Mouse (Mus musculus) lung, embryonic 16.5 days (tissue): Measurements from ENCODE around the gene Sart3. TPM values are rescaled to one million over a fixed set of nuclear protein-coding genes. Genes with fewer than 3 reads are reported as not detected.
"Not testable (repeated sequence)": the region's sequence is repeated elsewhere in the genome, so short reads cannot be mapped to it uniquely, and the experiment has no call there.

ENCODE experiments used
- ATAC-seq: fragments of 200-750 bp; cut with Nextera tagmentation; 2 replicates; pipeline ENCODE4 v1.8.0; 2017; ENCODE audit warnings: low read depth, mild to moderate bottlenecking, moderate library complexity
- H3K27ac ChIP-seq: fragments of 300-500 bp; sonication (generic); 2 replicates; pipeline ENCODE4 v1.5.1; 2014; ENCODE audit warnings: mild to moderate bottlenecking, control low read depth, low read length
- H3K27me3 ChIP-seq: fragments of 300-500 bp; sonication (generic); 2 replicates; pipeline ENCODE4 v1.6.1; 2014; ENCODE audit warnings: low read depth, low read length, mixed read lengths; ENCODE audit not compliant: control insufficient read depth, insufficient read depth
- H3K36me3 ChIP-seq: fragments of 300-500 bp; sonication (generic); 2 replicates; pipeline ENCODE4 v1.6.1; 2014; ENCODE audit warnings: low read length; ENCODE audit not compliant: control insufficient read depth, insufficient read depth
- H3K4me1 ChIP-seq: fragments of 300-500 bp; sonication (generic); replicated peaks from 2 replicates; pipeline ENCODE4 v1.6.1; 2014; ENCODE audit warnings: low read length, mixed read lengths; ENCODE audit not compliant: control insufficient read depth, insufficient read depth
- H3K4me2 ChIP-seq: fragments of 300-500 bp; sonication (generic); 2 replicates; pipeline ENCODE4 v1.6.1; 2014; ENCODE audit warnings: low read depth, low read length, control low read depth
- H3K4me3 ChIP-seq: fragments of 300-500 bp; sonication (generic); 2 replicates; pipeline ENCODE4 v1.5.1; 2014; ENCODE audit warnings: mild to moderate bottlenecking, low read length, control low read depth
- H3K9ac ChIP-seq: fragments of 300-500 bp; sonication (generic); 2 replicates; pipeline ENCODE4 v1.6.1; 2014; ENCODE audit warnings: low read length, control low read depth
- H3K9me3 ChIP-seq: fragments of 300-500 bp; sonication (generic); 2 replicates; pipeline ENCODE4 v1.6.1; 2016; ENCODE audit warnings: low read length; ENCODE audit not compliant: control insufficient read depth
- WGBS: fragments of 180-500 bp; shearing (Covaris S2); extraction: QIAGEN DNeasy Blood & Tissue Kit; methylation state at CpG from one replicate; pipeline ENCODE4 v1.1.7; 2014; 5-methylcytosine and 5-hydroxymethylcytosine counted together
- polyA plus RNA-seq: library from polyadenylated mRNA; unstranded; fragments of >200 nt; fragmentation: Nextera tagmentation; extraction: Ambion mirVana; gene quantifications from 2 replicates; pipeline ENCODE4 v1.2.1, GENCODE M21; 2015

Sart3 gene
- polyA plus RNA-seq, 1 experiment from 2014 or later = 42.5 TPM

DNA sequence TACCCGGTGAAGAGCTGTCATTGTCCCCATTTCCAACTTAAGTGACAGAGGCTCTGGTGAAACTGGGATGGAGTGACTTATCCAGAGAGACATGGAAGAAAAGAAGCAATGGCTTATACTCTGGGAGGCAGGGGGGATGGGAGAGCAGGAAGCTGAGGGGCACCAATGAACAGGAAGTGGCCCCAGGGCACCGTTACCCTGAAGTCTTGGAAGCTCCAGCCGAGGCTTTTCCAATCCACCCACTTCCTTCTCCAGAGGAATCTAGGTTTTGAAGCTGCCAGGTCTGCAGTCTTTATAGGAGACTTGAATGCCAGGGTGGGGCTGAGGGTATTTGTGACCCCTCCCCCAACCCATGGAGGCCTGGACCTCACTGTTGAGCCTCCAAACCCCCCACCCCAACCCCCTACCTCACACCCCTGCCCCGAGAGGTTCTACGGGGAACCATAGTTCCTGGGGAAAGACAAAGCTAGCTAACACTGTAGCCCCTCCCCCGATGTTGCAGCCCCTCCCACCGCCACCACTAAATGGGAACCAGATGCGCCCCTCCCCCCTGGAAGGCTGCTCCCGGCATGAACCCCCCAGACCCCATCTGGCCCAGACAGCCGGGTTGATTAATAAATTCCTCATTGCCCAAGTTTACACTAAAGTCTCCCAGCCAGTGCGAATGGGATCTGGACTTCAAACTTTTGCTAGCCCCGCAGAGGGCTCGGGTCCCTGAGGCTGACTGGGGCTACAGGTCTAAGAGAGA, 24.3 kb upstream of the Sart3 start:
- peak; percentile 41 for ATAC-seq
- Histone ChIP-seq H3K27ac (peak overlapping the region; percentile 76), H3K4me1 (peaks cover 28% of the 10 kb centered on the region), H3K4me3 (peak overlapping the region; percentile 17), H3K9me3 (no peaks in the 10 kb centered on the region), H3K9ac (peak overlapping the region; percentile 49), H3K27me3 (no peaks in the 10 kb centered on the region), H3K4me2 (peak overlapping the region; percentile 45), H3K36me3 (no peaks in the 10 kb centered on the region)
- WGBS = 5% methylated on average over 13 of the region's 13 CpGs

DNA sequence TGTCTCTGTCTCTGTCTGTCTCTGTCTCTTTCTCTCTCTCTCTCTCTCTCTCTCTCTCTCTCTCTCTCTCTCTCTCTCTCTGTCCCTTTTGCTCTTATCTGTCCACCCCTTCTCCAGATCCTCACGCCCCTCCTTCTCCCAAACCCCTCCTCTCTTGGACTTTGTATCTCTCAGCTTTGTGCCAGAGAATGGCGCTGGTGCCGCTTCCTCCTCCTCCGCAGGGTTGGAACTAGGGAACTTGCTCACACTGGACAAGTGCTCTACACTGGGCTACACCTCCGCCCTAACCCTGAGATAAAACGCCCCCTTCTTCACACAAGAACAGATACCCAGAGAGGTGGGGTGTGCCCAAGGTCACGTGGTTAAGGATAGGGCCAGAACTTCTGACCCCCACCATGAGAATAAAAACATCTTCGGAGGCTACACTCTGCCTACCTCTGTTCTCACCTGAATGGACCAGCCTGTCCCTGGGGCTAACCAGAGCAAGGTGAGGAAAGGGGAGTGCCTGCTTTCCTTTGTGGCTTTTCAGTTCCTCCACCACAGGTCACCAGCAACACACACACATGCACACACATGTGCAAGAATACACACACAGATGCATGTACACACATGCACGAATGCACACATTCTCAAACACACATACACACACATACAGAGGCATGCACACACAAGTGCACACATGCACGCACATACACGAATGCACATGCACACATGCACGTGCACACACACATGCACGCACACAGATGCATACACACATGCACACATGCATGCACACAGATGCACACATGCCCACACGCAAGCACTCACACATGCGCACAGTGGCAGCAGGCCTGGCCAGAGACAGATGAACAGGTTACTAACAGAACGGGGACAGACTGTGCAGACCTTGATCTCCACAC, 19.1 kb upstream of the Sart3 start:
- Histone ChIP-seq H3K4me1 (peaks cover 34% of the 10 kb centered on the region), H3K9me3 (no peaks in the 10 kb centered on the region), H3K36me3 (no peaks in the 10 kb centered on the region), H3K27ac (peak overlapping the region; percentile 91), H3K4me2 (no peak overlapping the region), H3K27me3 (no peaks in the 10 kb centered on the region), H3K4me3 (no peak overlapping the region), H3K9ac (no peak overlapping the region)
- no peak for ATAC-seq
- WGBS = 69% methylated on average over 16 of the region's 16 CpGs

DNA sequence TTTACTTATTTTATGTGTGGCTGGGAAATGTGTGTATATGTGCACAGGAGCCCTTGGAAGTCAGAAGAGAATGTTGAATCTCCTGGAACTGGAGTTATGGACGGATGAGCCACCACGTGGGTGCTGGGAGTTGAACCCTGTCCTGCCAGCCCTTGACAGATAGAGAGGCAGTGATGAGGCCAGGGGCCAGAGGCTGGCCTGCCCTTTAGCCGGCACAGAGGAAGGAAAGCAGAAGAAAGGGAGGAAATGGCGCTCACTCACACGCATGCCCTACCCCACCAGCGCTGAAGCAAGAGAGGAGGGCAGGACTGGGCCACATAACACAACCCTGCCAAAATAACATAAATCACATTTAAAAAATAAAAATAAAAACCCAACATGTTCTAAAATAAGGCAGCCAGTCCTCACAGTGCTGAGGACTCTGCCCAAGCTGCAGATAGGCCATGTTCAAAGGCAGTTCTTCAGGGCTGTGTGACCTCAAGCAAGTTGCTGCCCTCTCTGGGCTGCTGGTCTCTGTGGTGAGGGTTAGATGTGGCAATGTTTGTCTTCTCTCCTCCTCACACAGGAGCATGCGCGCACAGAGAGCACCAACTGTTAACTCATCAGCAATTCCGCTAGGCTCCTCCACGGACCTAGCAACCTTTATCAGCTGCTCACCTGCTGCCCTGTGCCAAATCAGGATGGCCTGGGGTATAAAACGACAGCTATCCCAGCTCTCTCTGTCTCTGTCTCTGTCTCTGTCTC, 18.3 kb upstream of the Sart3 start:
- Histone ChIP-seq H3K4me3 (no peak overlapping the region), H3K4me2 (0 out of 2 replicates have a peak overlapping the region, but pooled peaks have one; percentile 4), H3K9ac (0 out of 2 replicates have a peak overlapping the region, but pooled peaks have one; percentile 13), H3K27ac (peak overlapping the region; percentile 91), H3K9me3 (no peaks in the 10 kb centered on the region), H3K4me1 (peaks cover 29% of the 10 kb centered on the region), H3K27me3 (no peaks in the 10 kb centered on the region), H3K36me3 (no peaks in the 10 kb centered on the region)
- ATAC-seq = peak; percentile 44
- WGBS = 31% methylated on average over 11 of the region's 11 CpGs

DNA sequence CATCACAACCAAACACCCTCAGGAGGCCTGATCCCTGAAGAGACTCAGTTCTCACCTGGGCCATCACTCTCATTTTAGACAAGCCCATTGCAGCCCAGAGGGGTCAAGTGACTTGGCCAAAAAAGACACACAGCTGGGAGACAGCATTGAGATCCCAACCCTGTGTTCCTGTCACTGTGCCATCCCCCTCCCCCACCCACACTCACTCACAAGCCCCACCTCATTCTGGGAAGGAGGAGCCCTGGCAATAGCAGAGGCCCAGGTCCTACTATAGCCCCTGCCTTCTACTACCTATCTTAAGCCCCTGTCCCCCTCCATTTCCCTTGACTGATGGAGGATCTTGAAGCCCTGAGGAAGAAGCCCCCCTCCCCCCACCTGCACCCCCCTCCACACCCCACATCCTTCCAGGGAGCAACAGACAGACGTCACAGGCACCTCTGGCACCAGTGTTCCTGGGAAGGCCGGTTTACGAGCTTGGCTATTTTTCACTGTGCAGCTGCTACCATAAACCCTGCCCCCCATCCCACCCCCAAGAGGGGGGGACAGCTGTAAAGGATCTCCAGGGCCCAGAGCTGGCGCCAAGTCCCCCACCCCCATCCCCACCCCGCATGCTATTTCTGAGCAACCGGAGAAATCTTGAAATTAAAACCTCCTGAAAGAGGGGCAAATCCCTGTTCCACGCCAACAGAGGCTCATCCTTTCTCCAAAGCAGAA, 16.9 kb upstream of the Sart3 start:
- WGBS = 38% methylated on average over 7 of the region's 7 CpGs
- ATAC-seq = peak; percentile 92
- 0 out of 2 replicates have a peak overlapping the region, but pooled peaks have one; percentile 10 for H3K4me2 ChIP-seq
- peak overlapping the region; percentile 34 for H3K9ac ChIP-seq
- H3K4me3 ChIP-seq = no peak overlapping the region
- no peaks in the 10 kb centered on the region for H3K36me3 ChIP-seq
- no peaks in the 10 kb centered on the region for H3K27me3 ChIP-seq
- peaks cover 29% of the 10 kb centered on the region for H3K4me1 ChIP-seq
- H3K27ac ChIP-seq = peak overlapping the region; percentile 91
- H3K9me3 ChIP-seq = no peaks in the 10 kb centered on the region

DNA sequence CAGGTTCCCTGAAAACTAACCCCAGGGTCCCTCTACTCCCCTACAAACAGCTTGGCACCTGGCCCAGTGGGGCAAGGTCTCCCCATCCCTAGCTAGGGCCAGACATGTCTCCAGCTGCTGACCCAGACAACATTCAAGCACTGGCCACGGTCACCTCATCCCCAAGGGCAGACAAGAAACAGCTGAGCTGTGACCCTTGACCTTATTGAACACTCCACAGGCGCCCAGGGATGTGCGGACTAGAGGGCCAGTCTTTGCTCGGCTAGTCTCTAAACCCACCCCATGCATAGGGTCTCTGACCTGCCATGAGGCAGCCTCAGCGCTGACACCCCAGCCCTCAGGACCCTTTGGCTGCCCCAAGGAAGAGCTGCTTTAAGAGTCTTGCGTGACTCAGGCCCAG, 16.3 kb upstream of the Sart3 start:
- peak overlapping the region; percentile 60 for H3K27ac ChIP-seq
- no peaks in the 10 kb centered on the region for H3K36me3 ChIP-seq
- no peak overlapping the region for H3K4me2 ChIP-seq
- WGBS = 31% methylated on average over 6 of the region's 6 CpGs
- no peak overlapping the region for H3K9ac ChIP-seq
- peak; percentile 10; the same call in 1 of the 2 replicates for ATAC-seq
- no peak overlapping the region for H3K4me3 ChIP-seq
- no peaks in the 10 kb centered on the region for H3K27me3 ChIP-seq
- H3K4me1 ChIP-seq = peaks cover 29% of the 10 kb centered on the region
- no peaks in the 10 kb centered on the region for H3K9me3 ChIP-seq

DNA sequence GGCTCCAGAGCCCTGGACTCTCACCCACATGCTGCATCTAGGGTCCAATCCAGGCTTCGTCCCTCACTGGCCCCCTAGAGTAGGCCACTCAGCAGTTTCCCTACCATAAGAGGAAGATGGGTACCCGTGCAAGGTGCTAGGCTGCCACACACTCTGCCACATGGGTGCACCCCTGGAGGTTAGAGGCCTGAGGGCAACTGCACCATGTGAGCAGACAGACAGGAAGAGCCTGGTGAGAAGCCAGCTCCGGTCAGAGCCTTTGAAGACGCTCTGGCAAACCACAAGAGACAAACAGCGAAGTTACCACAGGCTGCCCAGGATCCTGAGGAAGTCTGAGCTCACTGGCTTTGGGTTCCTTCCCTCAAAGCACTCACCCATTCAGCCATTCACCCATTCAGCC, 14.7 kb upstream of the Sart3 start:
- no peak overlapping the region for H3K9ac ChIP-seq
- no peak overlapping the region for H3K27ac ChIP-seq
- no peak overlapping the region for H3K4me3 ChIP-seq
- peaks cover 37% of the 10 kb centered on the region for H3K4me1 ChIP-seq
- H3K4me2 ChIP-seq = no peak overlapping the region
- ATAC-seq = no peak
- WGBS = 73% methylated on average over 5 of the region's 5 CpGs
- no peaks in the 10 kb centered on the region for H3K9me3 ChIP-seq
- no peaks in the 10 kb centered on the region; the same call in 1 of the 2 replicates for H3K27me3 ChIP-seq
- H3K36me3 ChIP-seq = no peaks in the 10 kb centered on the region

DNA sequence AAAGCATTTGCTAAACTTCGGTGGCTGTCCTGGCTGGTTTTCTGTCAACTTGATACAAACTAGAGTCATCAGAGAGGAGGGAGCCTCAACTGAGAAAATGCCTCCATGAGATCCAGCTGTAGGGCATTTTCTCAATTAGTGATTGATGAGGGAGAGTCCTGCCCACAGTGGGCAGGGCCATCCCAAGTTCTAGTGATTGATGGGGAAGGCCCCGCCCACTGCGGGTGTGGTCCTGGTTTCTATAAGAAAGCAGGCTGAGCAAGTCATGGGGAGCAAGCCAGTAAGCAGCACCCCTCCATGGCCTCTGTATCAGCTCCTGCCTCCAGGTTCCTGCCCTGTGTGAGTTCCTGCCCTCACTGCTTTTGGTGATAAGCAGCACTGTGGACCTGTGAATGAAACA, 11.8 kb upstream of the Sart3 start:
- ATAC-seq = not testable (repeated sequence)
- 26% methylated on average over 3 of the region's 3 CpGs for WGBS

DNA sequence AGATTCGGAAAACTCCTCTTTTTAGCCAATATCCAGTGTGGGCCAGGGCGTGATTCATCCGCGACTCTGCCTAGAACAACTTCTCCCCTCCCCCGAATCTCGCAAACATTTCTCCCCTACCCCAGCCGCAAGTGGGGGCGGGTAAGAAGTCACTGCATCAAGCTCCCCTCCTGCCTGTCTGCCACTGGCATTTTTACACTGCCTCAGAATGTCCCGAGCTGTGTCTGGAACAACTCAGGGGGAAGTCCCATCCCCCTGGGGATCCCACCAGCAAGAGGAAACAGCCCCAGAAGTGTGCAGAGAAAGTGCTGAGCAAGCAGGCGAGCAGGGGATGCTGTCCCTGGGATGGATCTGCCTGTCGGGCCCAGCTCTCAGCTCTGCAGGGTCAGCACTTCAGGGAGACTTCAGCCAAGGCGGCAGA, 11.3 kb upstream of the Sart3 start:
- Histone ChIP-seq H3K4me2 (peak overlapping the region; percentile 0; the same call in 1 of the 2 replicates), H3K27me3 (no peaks in the 10 kb centered on the region; the same call in 1 of the 2 replicates), H3K4me1 (peaks cover 8% of the 10 kb centered on the region), H3K9ac (0 out of 2 replicates have a peak overlapping the region, but pooled peaks have one; percentile 31), H3K4me3 (no peak overlapping the region), H3K9me3 (no peaks in the 10 kb centered on the region), H3K36me3 (no peaks in the 10 kb centered on the region; the same call in 1 of the 2 replicates), H3K27ac (peak overlapping the region; percentile 92)
- peak; percentile 84 for ATAC-seq
- WGBS = 8% methylated on average over 12 of the region's 12 CpGs

More for the DNA sequence above, 11.8 kb upstream of the Sart3 start:
- not testable (repeated sequence) for H3K9me3 ChIP-seq, H3K4me2 ChIP-seq, H3K27me3 ChIP-seq, H3K36me3 ChIP-seq, H3K4me3 ChIP-seq, H3K9ac ChIP-seq
- H3K27ac ChIP-seq = peak overlapping the region; percentile 92
- peaks cover 13% of the 10 kb centered on the region for H3K4me1 ChIP-seq
